Mouse (Mus musculus): ENCODE results near the gene Ccr7. TPM values are rescaled to one million over a fixed set of nuclear protein-coding genes. Genes with fewer than 3 reads are reported as not detected.

The Ccr7 gene
- total RNA-seq (2014; rRNA removed) (not detected in 2 replicates), polyA plus RNA-seq (2015; fragmentation: Nextera tagmentation; extraction: Ambion mirVana) (not detected in 2 replicates)

- Histone ChIP-seq H3K27me3 (ENCODE audit: insufficient read depth, low read length) (no peaks in the 10 kb centered on the region), H3K4me3 (ENCODE audit: low read depth, low read length) (no peak within 1 kb of the TSS), H3K4me2 (ENCODE audit: low read depth, low read length, poor library complexity, severe bottlenecking) (no peak within 1 kb of the TSS), H3K4me1 (ENCODE audit: insufficient read depth, low read length) (no peaks in the 10 kb centered on the region), H3K36me3 (ENCODE audit: insufficient read depth, low read length) (no peaks in the 10 kb centered on the region), H3K9ac (replicated peaks; ENCODE audit: low read length, poor library complexity, severe bottlenecking) (no peak within 1 kb of the TSS), H3K9me3 (ENCODE audit: low read length) (no peaks in the 10 kb centered on the region), H3K27ac (ENCODE audit: low read depth, low read length) (no peak within 1 kb of the TSS)
- no peak for ATAC-seq (ENCODE audit: low FRiP score)
- DNase-seq (ENCODE audit: low spot score) = no peak
- TF ChIP-seq CTCF (IDR thresholded peaks at IDR 0.05) = no peak
- WGBS = 80% methylated on average over 12 of the region's 12 CpGs
Measured at GRCm38 (mm10) chr11:99154987-99155641, at the start of gene Ccr7. Gene Ccr7 (minus strand): TSS chr11:99155077.

DNA sequence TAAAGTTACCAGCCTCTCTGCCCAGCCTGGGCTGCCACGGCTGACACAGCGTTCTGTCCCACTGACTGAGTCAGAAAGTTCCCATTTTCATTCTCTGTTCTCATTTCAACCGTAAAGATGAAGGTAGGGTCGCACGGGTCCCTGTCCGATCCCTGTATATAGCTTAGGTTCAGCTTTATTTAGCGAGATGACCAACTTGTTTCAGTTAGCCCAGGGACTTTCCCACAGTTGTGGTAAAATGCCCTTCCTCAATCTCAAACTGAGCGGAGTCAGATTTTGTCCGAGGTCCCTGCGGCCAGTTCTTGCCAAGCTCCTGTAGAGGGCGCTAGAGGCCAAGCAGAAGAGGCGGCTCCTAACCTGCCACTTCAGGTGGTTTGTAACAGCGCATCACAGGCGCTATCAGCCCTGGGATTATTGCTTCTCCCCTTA lies 34.3 kb upstream of the Ccr7 start:
- no peak for ATAC-seq (ENCODE audit: low FRiP score)
- peak; percentile 54 for DNase-seq (ENCODE audit: low spot score)
- 26% methylated on average over 14 of the region's 14 CpGs for WGBS
- Histone ChIP-seq H3K4me3 (ENCODE audit: low read depth, low read length) (no peak overlapping the region), H3K27ac (ENCODE audit: low read depth, low read length) (no peak overlapping the region), H3K9ac (replicated peaks; ENCODE audit: low read length, poor library complexity, severe bottlenecking) (no peak overlapping the region), H3K4me2 (ENCODE audit: low read depth, low read length, poor library complexity, severe bottlenecking) (no peak overlapping the region), H3K27me3 (ENCODE audit: insufficient read depth, low read length) (no peaks in the 10 kb centered on the region), H3K36me3 (ENCODE audit: insufficient read depth, low read length) (no peaks in the 10 kb centered on the region), H3K4me1 (ENCODE audit: insufficient read depth, low read length) (no peaks in the 10 kb centered on the region), H3K9me3 (ENCODE audit: low read length) (no peaks in the 10 kb centered on the region)
- peak; percentile 87 for TF ChIP-seq CTCF (IDR thresholded peaks at IDR 0.05)

DNA sequence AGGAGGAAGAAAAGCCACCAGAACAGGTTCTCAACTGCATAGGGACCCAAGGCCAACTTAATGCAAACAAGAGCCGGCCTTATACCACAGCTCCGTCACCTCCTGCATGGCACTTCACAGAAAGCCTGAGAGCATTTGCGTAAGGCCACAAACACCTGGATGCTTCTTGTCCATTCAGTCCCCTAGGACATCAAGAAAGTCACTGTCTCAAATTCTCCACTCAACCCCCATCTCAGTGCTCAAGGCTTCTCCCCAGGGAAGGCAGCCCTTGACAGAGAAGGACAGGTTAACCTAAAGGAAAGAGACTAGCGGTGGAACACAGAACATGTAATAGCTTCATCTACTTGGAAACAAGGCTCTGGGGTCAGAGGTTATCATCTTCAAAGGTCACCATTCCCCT lies 32.5 kb upstream of the Ccr7 start:
- Histone ChIP-seq H3K4me1 (ENCODE audit: insufficient read depth, low read length) (no peaks in the 10 kb centered on the region), H3K36me3 (ENCODE audit: insufficient read depth, low read length) (no peaks in the 10 kb centered on the region), H3K4me3 (ENCODE audit: low read depth, low read length) (no peak overlapping the region), H3K27ac (ENCODE audit: low read depth, low read length) (no peak overlapping the region), H3K4me2 (ENCODE audit: low read depth, low read length, poor library complexity, severe bottlenecking) (no peak overlapping the region), H3K27me3 (ENCODE audit: insufficient read depth, low read length) (no peaks in the 10 kb centered on the region), H3K9ac (replicated peaks; ENCODE audit: low read length, poor library complexity, severe bottlenecking) (no peak overlapping the region), H3K9me3 (ENCODE audit: low read length) (no peaks in the 10 kb centered on the region)
- DNase-seq (ENCODE audit: low spot score) (no peak), ATAC-seq (ENCODE audit: low FRiP score) (no peak)
- no peak for TF ChIP-seq CTCF (IDR thresholded peaks at IDR 0.05)
- WGBS = 92% methylated on average over 4 of the region's 4 CpGs

GRCm38 (mm10) chr11:99186836-99187235 lies 32.0 kb upstream of the Ccr7 start:
- TF ChIP-seq CTCF (IDR thresholded peaks at IDR 0.05) = no peak
- H3K4me3 ChIP-seq (ENCODE audit: low read depth, low read length) = no peak overlapping the region
- DNase-seq (ENCODE audit: low spot score) (no peak), ATAC-seq (ENCODE audit: low FRiP score) (no peak)
- H3K9me3 ChIP-seq (ENCODE audit: low read length) = no peaks in the 10 kb centered on the region
- WGBS = 74% methylated on average over 2 of the region's 2 CpGs
- no peaks in the 10 kb centered on the region for H3K4me1 ChIP-seq (ENCODE audit: insufficient read depth, low read length)
- no peak overlapping the region for H3K27ac ChIP-seq (ENCODE audit: low read depth, low read length)
- H3K4me2 ChIP-seq (ENCODE audit: low read depth, low read length, poor library complexity, severe bottlenecking) = no peak overlapping the region
- H3K36me3 ChIP-seq (ENCODE audit: insufficient read depth, low read length) = no peaks in the 10 kb centered on the region
- H3K9ac ChIP-seq (replicated peaks; ENCODE audit: low read length, poor library complexity, severe bottlenecking) = no peak overlapping the region
- no peaks in the 10 kb centered on the region for H3K27me3 ChIP-seq (ENCODE audit: insufficient read depth, low read length)

DNA sequence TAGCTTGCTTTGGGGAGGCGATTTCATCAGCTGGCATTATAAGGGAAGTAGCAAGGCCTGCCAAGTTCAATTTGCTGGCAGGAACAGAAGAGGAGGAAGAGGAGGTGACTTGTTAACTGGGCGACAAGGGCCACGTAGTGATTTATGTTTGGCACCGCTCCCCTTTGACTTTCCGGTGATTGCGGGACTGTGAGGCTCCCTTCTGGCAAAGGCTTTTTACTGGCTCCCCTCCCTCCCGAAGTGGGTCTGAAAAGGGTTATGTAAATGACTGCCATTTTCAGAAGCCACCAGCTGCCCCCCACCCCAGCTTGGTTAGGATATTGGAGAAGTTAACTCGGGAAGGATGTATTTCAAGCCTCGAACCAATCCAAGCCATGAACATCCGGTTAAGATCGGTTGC lies 27.7 kb upstream of the Ccr7 start:
- H3K4me2 ChIP-seq (ENCODE audit: low read depth, low read length, poor library complexity, severe bottlenecking) = no peak overlapping the region
- no peak overlapping the region for H3K27ac ChIP-seq (ENCODE audit: low read depth, low read length)
- H3K4me3 ChIP-seq (ENCODE audit: low read depth, low read length) = no peak overlapping the region
- no peak for TF ChIP-seq CTCF (IDR thresholded peaks at IDR 0.05)
- H3K9me3 ChIP-seq (ENCODE audit: low read length) = no peaks in the 10 kb centered on the region
- 71% methylated on average over 11 of the region's 11 CpGs for WGBS
- no peak for DNase-seq (ENCODE audit: low spot score)
- no peak overlapping the region for H3K9ac ChIP-seq (replicated peaks; ENCODE audit: low read length, poor library complexity, severe bottlenecking)
- H3K4me1 ChIP-seq (ENCODE audit: insufficient read depth, low read length) = no peaks in the 10 kb centered on the region
- H3K36me3 ChIP-seq (ENCODE audit: insufficient read depth, low read length) = no peaks in the 10 kb centered on the region
- no peaks in the 10 kb centered on the region for H3K27me3 ChIP-seq (ENCODE audit: insufficient read depth, low read length)
- ATAC-seq (ENCODE audit: low FRiP score) = no peak

- Histone ChIP-seq H3K9ac (replicated peaks; ENCODE audit: low read length, poor library complexity, severe bottlenecking) (no peak overlapping the region), H3K4me2 (ENCODE audit: low read depth, low read length, poor library complexity, severe bottlenecking) (no peak overlapping the region), H3K9me3 (ENCODE audit: low read length) (no peaks in the 10 kb centered on the region), H3K4me3 (ENCODE audit: low read depth, low read length) (no peak overlapping the region), H3K36me3 (ENCODE audit: insufficient read depth, low read length) (no peaks in the 10 kb centered on the region), H3K4me1 (ENCODE audit: insufficient read depth, low read length) (no peaks in the 10 kb centered on the region), H3K27me3 (ENCODE audit: insufficient read depth, low read length) (no peaks in the 10 kb centered on the region), H3K27ac (ENCODE audit: low read depth, low read length) (no peak overlapping the region)
- DNase-seq (ENCODE audit: low spot score) (no peak), ATAC-seq (ENCODE audit: low FRiP score) (no peak)
- no peak for TF ChIP-seq CTCF (IDR thresholded peaks at IDR 0.05)
- 89% methylated on average over 5 of the region's 5 CpGs for WGBS
Measured at GRCm38 (mm10) chr11:99180071-99180470, 25.2 kb upstream of the Ccr7 start.
